Mouse (Mus musculus): ENCODE measurements around the gene Asb10.

Asb10 gene

DNA sequence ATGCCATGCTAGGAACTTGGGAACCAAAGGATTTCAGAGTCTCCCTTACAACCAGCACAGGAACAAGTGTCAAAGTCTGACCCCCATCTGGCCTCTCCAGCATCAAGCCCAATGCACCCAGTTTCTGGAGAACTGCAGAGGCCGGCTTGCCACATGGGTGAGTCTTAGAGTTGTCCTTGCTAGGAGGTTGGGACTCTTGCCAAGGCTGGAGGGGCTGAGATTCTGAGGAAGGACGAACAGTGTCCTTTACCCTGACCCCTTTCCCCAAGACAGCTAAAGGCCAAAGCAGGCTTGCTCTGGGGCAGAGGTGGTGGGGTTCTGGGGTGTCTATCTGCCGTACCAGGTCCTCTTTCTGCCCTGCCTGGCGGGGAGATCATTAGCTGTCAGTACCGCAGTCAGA is 4.3 kb downstream of the Asb10 start:
- in situ Hi-C loops (cut with MseI, MboI), result no loop called here

DNA sequence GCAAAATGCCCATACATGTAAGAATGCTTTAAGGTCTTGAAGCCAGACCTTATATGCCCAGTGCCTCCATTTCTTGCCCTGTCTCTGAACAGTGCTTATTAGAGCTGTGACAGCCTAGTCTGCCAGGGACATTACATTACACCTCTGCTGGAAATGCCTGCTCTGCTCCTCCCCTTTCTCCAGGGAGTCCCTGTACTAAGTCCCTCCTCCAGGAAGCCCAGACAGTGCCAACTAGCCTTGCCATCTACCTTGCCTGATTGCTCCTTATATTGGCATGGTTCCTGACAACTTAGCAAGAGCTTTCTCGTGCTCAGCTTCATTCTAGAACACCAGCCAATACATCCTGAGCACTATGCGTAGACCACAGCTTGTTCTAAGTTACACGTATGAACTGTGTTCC is 5.0 kb downstream of the Asb10 start:
- in situ Hi-C loops (cut with MseI, MboI), result no loop called here

DNA sequence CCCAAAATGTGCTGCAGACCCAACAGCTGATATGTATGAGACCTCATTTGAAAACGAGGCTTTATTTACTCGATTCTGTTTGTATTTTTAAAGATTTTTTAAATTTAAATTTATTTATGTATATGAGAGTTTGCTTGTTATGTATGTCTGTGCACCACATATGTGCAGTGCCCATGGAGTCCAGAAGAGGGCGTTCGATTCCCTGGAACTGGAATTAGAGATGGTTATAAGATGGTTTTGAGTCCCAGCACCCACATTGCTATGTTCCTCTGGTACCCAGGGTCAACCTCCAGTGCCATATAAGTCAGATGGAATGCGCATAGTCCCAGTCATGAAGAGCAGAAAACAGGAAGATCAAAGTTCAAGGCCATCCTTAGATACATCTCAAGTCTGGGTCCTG is 6.5 kb downstream of the Asb10 start:
- in situ Hi-C loops (cut with MseI, MboI), result no loop called here

GRCm38 (mm10) chr5:24533391-24533790 is 7.4 kb downstream of the Asb10 start:
- in situ Hi-C loops (cut with MseI, MboI), result no loop called here

DNA sequence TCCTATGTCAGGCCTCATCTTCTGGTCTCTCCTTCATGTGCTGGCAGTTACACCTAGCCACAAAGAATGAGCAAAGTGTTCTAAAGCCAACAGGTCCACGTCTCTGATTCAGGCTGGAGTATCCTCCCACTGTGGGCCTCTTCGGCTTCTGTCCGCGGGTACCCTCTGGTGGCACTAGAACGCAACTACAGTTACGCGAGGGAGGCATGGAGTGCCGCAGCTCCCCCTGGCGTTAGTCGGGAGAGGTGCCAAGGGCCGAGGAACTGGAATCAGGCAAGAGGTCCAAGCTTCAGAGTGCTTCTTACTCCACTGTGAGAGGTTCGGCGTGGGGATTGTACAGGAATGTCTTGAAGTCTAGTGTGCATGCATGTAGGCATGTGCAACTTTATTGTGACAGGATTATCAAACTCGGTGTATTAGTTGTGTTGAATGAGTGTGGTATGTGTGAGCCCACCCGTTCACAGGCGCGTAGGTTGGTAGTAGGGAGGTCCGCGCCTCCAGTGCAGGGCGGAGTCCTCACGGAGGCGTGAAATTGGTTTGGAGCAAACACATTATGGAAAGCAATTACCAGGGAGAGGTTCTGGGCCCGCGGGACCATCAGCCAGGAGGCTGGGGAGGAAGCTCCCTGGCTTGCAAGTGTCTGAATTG is 10.6 kb downstream of the Asb10 start:
- in situ Hi-C loops (cut with MseI, MboI), result no loop called here

GRCm38 (mm10) chr5:24527780-24528179 is 13.0 kb downstream of the Asb10 start:
- in situ Hi-C loops (cut with MseI, MboI), result no loop called here

DNA sequence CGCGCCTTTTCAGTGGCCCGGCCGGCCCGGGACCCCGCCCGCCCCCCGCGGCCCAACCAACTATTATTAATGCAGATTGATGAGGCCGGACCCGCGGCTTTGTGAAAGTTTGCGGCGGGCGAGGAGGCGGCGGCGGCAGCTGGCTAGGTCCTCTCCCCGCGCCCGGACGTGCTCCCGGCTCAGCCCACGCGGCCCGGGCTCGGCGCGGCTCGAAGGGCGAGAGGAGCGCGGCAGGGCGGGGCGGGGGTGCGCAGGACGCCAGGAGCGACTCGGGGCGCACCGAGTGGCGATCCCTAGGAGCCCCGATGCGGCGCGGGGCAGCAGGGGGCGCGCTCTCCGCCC is 13.9 kb downstream of the Asb10 start, which contains the start of gene Gbx1:
Gene Gbx1, minus strand, starts transcription at position 314 of the 342 bp plus-strand sequence.
- in situ Hi-C loops (cut with MseI, MboI), result no loop called here

- in situ Hi-C loops (cut with MseI, MboI), result no loop called here
Measured at GRCm38 (mm10) chr5:24526190-24526888, 14.4 kb downstream of the Asb10 start.

GRCm38 (mm10) chr5:24525360-24526189 is 15.2 kb downstream of the Asb10 start:
- in situ Hi-C loops (cut with MseI, MboI), result no loop called here

GRCm38 (mm10) chr5:24524522-24524921 is 16.3 kb downstream of the Asb10 start:
- in situ Hi-C loops (cut with MseI, MboI), result no loop called here

GRCm38 (mm10) chr5:24523806-24524205 is 17.0 kb downstream of the Asb10 start:
- in situ Hi-C loops (cut with MseI, MboI), result no loop called here

GRCm38 (mm10) chr5:24521366-24521765 is 19.4 kb downstream of the Asb10 start:
- in situ Hi-C loops (cut with MseI, MboI), result no loop called here

GRCm38 (mm10) chr5:24512271-24512670 is 28.5 kb downstream of the Asb10 start:
- in situ Hi-C loops (cut with MseI, MboI), result no loop called here

DNA sequence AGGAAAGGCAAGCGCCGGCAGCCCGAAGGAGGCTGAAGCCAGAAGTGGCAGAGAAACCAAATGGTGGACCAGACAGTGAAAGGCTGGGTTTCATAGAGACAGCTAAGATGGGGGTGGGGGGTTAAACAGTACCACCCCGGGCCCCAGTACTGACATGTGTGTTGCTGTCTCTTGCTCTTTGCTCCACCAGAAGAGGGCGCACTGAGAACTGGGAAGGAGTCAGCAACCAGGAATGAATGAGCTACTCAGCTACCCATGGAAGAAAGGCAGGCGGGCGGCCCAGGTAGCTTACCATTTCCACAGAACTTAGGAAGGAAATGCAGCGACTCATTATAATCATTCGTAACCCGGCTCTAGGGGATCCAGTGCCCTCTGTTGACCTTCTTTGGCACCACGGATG is 30.1 kb downstream of the Asb10 start:
- in situ Hi-C loops (cut with MseI, MboI), result no loop called here

GRCm38 (mm10) chr5:24508406-24508805 is 32.4 kb downstream of the Asb10 start:
- in situ Hi-C loops (cut with MseI, MboI), result no loop called here

DNA sequence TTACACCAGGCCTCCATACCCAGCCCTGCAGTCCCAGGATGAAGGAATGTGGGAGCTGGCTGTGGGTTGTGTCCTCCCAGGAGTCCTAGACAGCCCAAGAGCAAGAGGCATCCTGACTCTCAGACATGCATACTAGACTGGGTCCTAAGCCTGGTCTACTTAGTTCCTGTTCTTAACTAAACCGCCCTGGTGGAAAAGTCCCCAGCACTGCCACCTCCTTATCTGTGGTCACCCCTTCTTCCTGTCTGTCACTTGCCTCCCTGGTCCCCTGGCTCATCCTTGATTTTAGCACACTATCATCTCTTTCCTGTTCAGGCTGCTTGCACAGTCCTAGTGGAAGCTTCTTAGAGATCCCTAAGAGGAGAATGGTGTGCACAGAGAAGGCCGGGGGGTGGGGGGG is 35.3 kb downstream of the Asb10 start:
- in situ Hi-C loops (cut with MseI, MboI), result no loop called here

DNA sequence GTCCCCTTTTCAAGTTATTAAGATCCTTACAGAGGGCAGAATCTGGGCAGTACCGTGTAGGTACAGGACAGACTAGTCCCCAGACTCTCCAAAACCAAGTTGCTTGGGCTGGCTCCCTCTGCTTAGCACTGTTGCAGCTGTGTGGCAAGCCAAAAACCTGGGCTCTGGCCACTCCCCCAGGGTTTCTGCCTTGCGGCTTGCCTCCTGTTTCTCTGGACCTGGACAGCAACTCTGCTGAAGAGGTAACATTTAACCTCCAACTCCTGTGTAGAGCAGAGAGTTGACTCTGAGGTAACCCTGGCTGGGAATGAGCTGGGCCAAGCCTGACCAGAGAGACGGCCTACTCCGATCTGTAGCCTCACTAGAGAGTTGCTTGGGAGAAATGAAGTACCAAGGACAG is 38.0 kb downstream of the Asb10 start:
- in situ Hi-C loops (cut with MseI, MboI), result no loop called here

DNA sequence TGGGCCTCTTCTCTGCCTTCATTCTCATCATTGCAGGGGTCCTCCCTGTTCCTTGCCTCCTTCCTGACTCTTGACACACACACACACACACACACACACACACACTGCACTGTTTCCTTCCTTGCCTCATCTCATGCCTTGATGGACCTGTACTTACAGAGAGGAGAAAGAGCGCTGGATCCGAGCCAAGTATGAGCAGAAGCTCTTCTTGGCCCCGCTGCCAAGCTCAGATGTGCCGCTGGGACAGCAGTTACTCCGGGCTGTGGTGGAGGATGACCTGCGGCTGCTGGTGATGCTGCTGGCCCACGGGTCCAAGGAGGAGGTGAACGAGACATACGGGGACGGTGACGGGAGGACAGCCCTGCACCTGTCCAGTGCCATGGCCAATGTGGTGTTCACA is 39.9 kb downstream of the Asb10 start:
- in situ Hi-C loops (cut with MseI, MboI), result no loop called here

GRCm38 (mm10) chr5:24499113-24499512 is 41.7 kb downstream of the Asb10 start:
- in situ Hi-C loops (cut with MseI, MboI), result no loop called here

- in situ Hi-C loops (cut with MseI, MboI), result no loop called here
Measured at GRCm38 (mm10) chr5:24497526-24497925, 43.3 kb downstream of the Asb10 start.

- in situ Hi-C loops (cut with MseI, MboI), result no loop called here
Measured at GRCm38 (mm10) chr5:24496756-24497155, 44.0 kb downstream of the Asb10 start.

- in situ Hi-C loops (cut with MseI, MboI), result no loop called here
Measured at GRCm38 (mm10) chr5:24495019-24495418, 45.8 kb downstream of the Asb10 start.
